Mouse (Mus musculus) myocyte (in vitro differentiated cells): Measurements from ENCODE around the gene Arfgef3. TPM values are rescaled to one million over a fixed set of nuclear protein-coding genes. Genes with fewer than 3 reads are reported as not detected.

Experiments
- H3K27me3 ChIP-seq: one replicate; pipeline ENCODE4 v1.6.1; 2011; ENCODE audit not compliant: control insufficient read depth, insufficient read depth, insufficient read length
- H3K36me3 ChIP-seq: one replicate; pipeline ENCODE4 v1.6.1; 2011; ENCODE audit not compliant: control insufficient read depth, insufficient read depth
- H3K4me2 ChIP-seq: one replicate; pipeline ENCODE4 v1.6.1; 2011; ENCODE audit warnings: low read depth, control low read depth
- H3K4me3 ChIP-seq: one replicate; pipeline ENCODE4 v1.5.1; 2011; ENCODE audit warnings: mild to moderate bottlenecking, control low read depth, moderate library complexity
- H3K79me2 ChIP-seq: one replicate; pipeline ENCODE4 v1.6.1; 2011; ENCODE audit not compliant: control insufficient read depth, insufficient read depth
- H3ac ChIP-seq: one replicate; pipeline ENCODE4 v1.6.1; 2011; ENCODE audit not compliant: control insufficient read depth, insufficient read length
- CEBPB ChIP-seq: IDR thresholded peaks from 2 replicates; pipeline ENCODE4 v1.6.1; 2011; ENCODE audit warnings: mild to moderate bottlenecking, moderate library complexity; ENCODE audit not compliant: poor library complexity, insufficient read depth, severe bottlenecking
- E2F4 ChIP-seq: IDR thresholded peaks from one replicate; pipeline ENCODE4 v1.6.1; 2011; ENCODE audit warnings: mild to moderate bottlenecking, control low read depth, moderate library complexity; ENCODE audit not compliant: insufficient read depth
- MAX ChIP-seq: IDR thresholded peaks from one replicate; pipeline ENCODE4 v1.6.1; 2011; ENCODE audit warnings: low read depth, mild to moderate bottlenecking, control low read depth
- MYOD1 ChIP-seq, 3 experiments: IDR thresholded peaks; one replicate each; pipeline ENCODE4 v1.6.1; 2011; ENCODE audit warnings: control low read depth in 2 of 3, low read depth in 2 of 3, mild to moderate bottlenecking in 2 of 3, moderate library complexity in 1 of 3; ENCODE audit not compliant: insufficient read length in 2 of 3, control insufficient read depth in 1 of 3
- MYOG ChIP-seq, 3 experiments: IDR thresholded peaks; one replicate each; pipeline ENCODE4 v1.6.1; 2011; ENCODE audit warnings: control low read depth in 2 of 3, low read depth in 2 of 3, mild to moderate bottlenecking in 2 of 3; ENCODE audit not compliant: insufficient read length in 2 of 3, control insufficient read depth in 1 of 3, insufficient read depth in 1 of 3
- POLR2A ChIP-seq: IDR thresholded peaks from one replicate; pipeline ENCODE4 v1.6.1; 2011; ENCODE audit warnings: low read depth, mild to moderate bottlenecking, control low read depth, moderate library complexity; ENCODE audit not compliant: insufficient read length
- POLR2AphosphoS2 ChIP-seq: IDR thresholded peaks from one replicate; pipeline ENCODE4 v1.6.1; 2011; ENCODE audit warnings: low read depth, control low read depth; ENCODE audit not compliant: insufficient read length
- REST ChIP-seq: IDR thresholded peaks from one replicate; pipeline ENCODE4 v1.6.1; 2011; ENCODE audit warnings: mild to moderate bottlenecking, control low read depth, moderate library complexity; ENCODE audit not compliant: insufficient read depth, insufficient read length
- SRF ChIP-seq: IDR thresholded peaks from one replicate; pipeline ENCODE4 v1.6.1; 2011; ENCODE audit warnings: low read depth; ENCODE audit not compliant: control insufficient read depth, insufficient read length
- TCF12 ChIP-seq: IDR thresholded peaks from one replicate; pipeline ENCODE4 v1.6.1; 2011; ENCODE audit warnings: mild to moderate bottlenecking, control low read depth; ENCODE audit not compliant: poor library complexity, insufficient read depth, severe bottlenecking
- TCF3 ChIP-seq: IDR thresholded peaks from one replicate; pipeline ENCODE4 v1.6.1; 2011; ENCODE audit warnings: low read depth, control low read depth; ENCODE audit not compliant: insufficient read length
- USF1 ChIP-seq: IDR thresholded peaks from one replicate; pipeline ENCODE4 v1.6.1; 2011; ENCODE audit warnings: low read depth, mild to moderate bottlenecking, control low read depth, moderate library complexity
- polyA plus RNA-seq: library from polyadenylated mRNA; unstranded; fragments of >200 nt; fragmentation: generic; extraction: Trizol; gene quantifications from one replicate; pipeline ENCODE4 v1.2.1, GENCODE M21; 2012; ENCODE audit warnings: missing spikeins

Arfgef3 gene
- polyA plus RNA-seq, 1 experiment, result not detected

DNA sequence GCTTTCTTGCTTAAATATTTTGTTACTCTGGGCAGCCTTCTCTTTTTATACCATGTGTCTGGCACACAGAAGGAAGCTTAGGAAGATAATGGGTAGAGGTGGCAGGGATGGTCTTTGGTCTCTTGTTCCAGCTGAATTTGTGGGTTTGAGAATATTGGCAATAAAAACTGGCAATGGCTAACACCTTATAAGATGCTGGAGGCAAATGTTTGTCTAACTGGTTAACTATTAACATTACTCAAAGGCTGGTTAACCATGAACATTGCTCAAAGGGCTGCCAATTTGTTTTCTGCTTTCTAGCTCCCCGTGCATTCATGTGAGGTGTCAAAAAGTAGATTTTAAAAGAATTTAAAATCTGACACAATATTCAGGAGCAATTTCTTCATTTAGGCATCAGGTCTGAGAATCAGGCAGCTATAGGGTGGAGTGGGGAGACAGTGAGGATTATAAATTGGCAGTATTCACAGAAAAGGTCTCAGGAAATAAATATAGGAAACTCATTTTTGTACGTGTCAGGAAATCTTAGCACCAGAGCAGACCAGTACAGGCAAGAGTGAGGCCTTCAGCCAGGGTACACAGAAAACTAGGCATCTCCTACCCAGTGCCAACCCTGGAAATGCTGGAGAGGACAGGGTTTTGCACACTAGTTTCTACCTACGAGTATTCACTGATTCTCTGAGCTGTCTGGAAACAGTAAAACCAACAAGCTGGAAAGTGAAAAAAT lies 62.9 kb downstream of the Arfgef3 start:
- Histone ChIP-seq H3K27me3 (no peaks in the 10 kb centered on the region), H3K4me3 (no peak overlapping the region), H3ac (no peak overlapping the region), H3K36me3 (no peaks in the 10 kb centered on the region), H3K79me2 (no peaks in the 10 kb centered on the region), H3K4me2 (no peak overlapping the region)
- TF ChIP-seq SRF, result no peak
- no peak for TF ChIP-seq MYOG (IDR thresholded peaks at IDR 0.05; ENCODE audit: control insufficient read depth in 1 of 3, insufficient read depth in 1 of 3, insufficient read length in 2 of 3, low read depth in 2 of 3)
- no peak for TF ChIP-seq E2F4
- no peak for TF ChIP-seq POLR2A
- no peak for TF ChIP-seq POLR2AphosphoS2
- no peak for TF ChIP-seq TCF3
- TF ChIP-seq REST, result no peak
- TF ChIP-seq TCF12, result no peak
- no peak for TF ChIP-seq MYOD1 (IDR thresholded peaks at IDR 0.05; ENCODE audit: control insufficient read depth in 1 of 3, insufficient read length in 2 of 3, low read depth in 2 of 3)
- TF ChIP-seq USF1, result no peak
- no peak for TF ChIP-seq CEBPB
- no peak for TF ChIP-seq MAX

- H3K79me2 ChIP-seq, result no peaks in the 10 kb centered on the region
- no peak overlapping the region for H3ac ChIP-seq
- no peaks in the 10 kb centered on the region for H3K27me3 ChIP-seq
- no peak for TF ChIP-seq CEBPB
- no peak for TF ChIP-seq MAX
- TF ChIP-seq MYOG (IDR thresholded peaks at IDR 0.05; ENCODE audit: control insufficient read depth in 1 of 3, insufficient read depth in 1 of 3, insufficient read length in 2 of 3, low read depth in 2 of 3), result no peak
- TF ChIP-seq POLR2AphosphoS2, result no peak
- TF ChIP-seq TCF3, result no peak
- TF ChIP-seq MYOD1 (IDR thresholded peaks at IDR 0.05; ENCODE audit: control insufficient read depth in 1 of 3, insufficient read length in 2 of 3, low read depth in 2 of 3), result no peak
- no peak for TF ChIP-seq POLR2A
- no peak for TF ChIP-seq REST
- H3K4me2 ChIP-seq, result no peak overlapping the region
- no peak overlapping the region for H3K4me3 ChIP-seq
- no peaks in the 10 kb centered on the region for H3K36me3 ChIP-seq
Measured at GRCm38 (mm10) chr10:18678836-18679235, 64.9 kb downstream of the Arfgef3 start.

DNA sequence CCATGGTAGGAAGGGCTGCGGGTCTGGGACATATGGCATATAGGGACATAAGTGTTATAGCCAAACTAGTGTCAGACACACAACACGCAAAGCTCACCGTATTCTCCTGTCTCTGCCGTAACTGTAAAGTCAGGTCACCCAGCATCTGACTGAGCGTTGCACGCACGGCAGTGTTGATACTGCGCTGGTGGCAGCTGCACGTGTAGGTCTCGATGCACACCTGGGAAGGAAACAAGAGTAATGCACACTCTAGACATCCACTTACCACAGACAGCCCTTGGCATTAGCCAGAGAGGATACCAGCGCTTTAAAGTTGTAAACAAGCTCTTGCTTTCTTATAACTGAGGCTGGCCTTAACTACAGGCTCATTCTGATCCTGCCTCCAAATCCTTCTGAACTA lies 79.0 kb downstream of the Arfgef3 start:
- no peaks in the 10 kb centered on the region for H3K79me2 ChIP-seq
- no peak overlapping the region for H3K4me2 ChIP-seq
- H3K27me3 ChIP-seq, result no peaks in the 10 kb centered on the region
- H3K36me3 ChIP-seq, result no peaks in the 10 kb centered on the region
- H3ac ChIP-seq, result no peak overlapping the region
- TF ChIP-seq USF1 (no peak), E2F4 (no peak), POLR2AphosphoS2 (no peak), CEBPB (no peak), TCF12 (no peak), MYOD1 (IDR thresholded peaks at IDR 0.05; ENCODE audit: control insufficient read depth in 1 of 3, insufficient read length in 2 of 3, low read depth in 2 of 3) (no peak), REST (no peak), MAX (no peak), SRF (no peak), POLR2A (no peak), MYOG (IDR thresholded peaks at IDR 0.05; ENCODE audit: control insufficient read depth in 1 of 3, insufficient read depth in 1 of 3, insufficient read length in 2 of 3, low read depth in 2 of 3) (no peak), TCF3 (no peak)
- no peak overlapping the region for H3K4me3 ChIP-seq

DNA sequence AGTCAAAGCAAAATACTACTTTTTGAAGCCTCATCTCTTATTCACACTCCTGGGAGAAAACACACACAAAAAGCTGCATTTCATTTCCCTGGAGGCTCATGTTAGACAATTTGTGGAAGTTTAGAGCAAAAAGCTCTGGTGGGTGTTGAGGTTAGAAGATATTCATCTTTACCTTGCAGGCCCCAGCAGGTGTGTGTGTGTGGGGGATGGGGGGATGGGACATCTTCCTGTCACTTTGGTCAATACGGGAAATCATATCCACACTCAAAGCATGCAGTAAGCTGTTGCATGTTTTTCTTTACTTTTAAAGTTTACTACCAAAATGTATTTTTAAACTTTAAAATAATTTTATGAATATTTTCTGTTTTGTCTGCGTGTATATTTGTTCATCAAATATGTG lies 79.7 kb downstream of the Arfgef3 start:
- Histone ChIP-seq H3K4me3 (no peak overlapping the region), H3K79me2 (no peaks in the 10 kb centered on the region), H3ac (no peak overlapping the region), H3K36me3 (no peaks in the 10 kb centered on the region), H3K4me2 (no peak overlapping the region), H3K27me3 (no peaks in the 10 kb centered on the region)
- TF ChIP-seq POLR2AphosphoS2 (no peak), POLR2A (no peak), CEBPB (no peak), MAX (no peak), TCF3 (no peak), MYOD1 (IDR thresholded peaks at IDR 0.05; ENCODE audit: control insufficient read depth in 1 of 3, insufficient read length in 2 of 3, low read depth in 2 of 3) (no peak)

DNA sequence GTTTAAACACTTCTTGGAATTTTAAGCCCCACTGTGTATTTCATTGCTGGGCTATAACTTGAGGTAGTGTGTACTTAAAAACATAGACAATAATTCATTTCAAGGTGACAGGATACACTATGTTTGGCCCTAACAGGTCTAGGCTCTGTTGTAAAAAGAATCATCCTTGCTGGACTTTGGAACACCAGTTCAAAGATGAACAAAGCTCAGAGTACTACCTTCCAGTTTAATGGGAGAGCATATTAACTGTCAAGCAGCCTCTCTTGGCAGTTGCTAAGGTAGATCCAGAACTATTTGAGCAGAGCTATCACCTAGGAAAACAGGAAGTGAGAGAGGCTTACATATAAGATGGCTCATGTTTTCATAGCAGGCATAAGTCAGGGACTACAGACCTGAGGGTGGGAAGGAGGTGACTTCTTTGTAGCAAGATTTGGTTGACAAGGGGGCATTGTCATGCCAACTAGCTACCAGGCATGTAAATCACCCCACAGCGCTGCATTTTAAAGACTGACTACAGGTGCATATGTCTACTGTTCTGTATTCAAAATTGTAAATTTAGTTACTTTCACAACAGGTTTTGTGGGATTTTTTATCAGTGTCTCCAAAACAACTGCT lies 82.0 kb downstream of the Arfgef3 start:
- Histone ChIP-seq H3K4me3 (no peak overlapping the region), H3K4me2 (no peak overlapping the region), H3K79me2 (no peaks in the 10 kb centered on the region), H3K27me3 (no peaks in the 10 kb centered on the region), H3ac (no peak overlapping the region), H3K36me3 (no peaks in the 10 kb centered on the region)
- TF ChIP-seq E2F4, result no peak
- TF ChIP-seq MAX, result no peak
- TF ChIP-seq USF1, result no peak
- TF ChIP-seq POLR2A, result no peak
- no peak for TF ChIP-seq MYOD1 (IDR thresholded peaks at IDR 0.05; ENCODE audit: control insufficient read depth in 1 of 3, insufficient read length in 2 of 3, low read depth in 2 of 3)
- no peak for TF ChIP-seq TCF3
- no peak for TF ChIP-seq MYOG (IDR thresholded peaks at IDR 0.05; ENCODE audit: control insufficient read depth in 1 of 3, insufficient read depth in 1 of 3, insufficient read length in 2 of 3, low read depth in 2 of 3)
- TF ChIP-seq POLR2AphosphoS2, result no peak
- no peak for TF ChIP-seq SRF
- TF ChIP-seq TCF12, result no peak
- no peak for TF ChIP-seq REST
- TF ChIP-seq CEBPB, result no peak
